Mouse (Mus musculus): ENCODE data around the gene Itpka. TPM values are rescaled to one million over a fixed set of nuclear protein-coding genes. Genes with fewer than 3 reads are reported as not detected.

The Itpka gene
- polyA plus RNA-seq, 1 experiment, result 1.6 TPM

DNA sequence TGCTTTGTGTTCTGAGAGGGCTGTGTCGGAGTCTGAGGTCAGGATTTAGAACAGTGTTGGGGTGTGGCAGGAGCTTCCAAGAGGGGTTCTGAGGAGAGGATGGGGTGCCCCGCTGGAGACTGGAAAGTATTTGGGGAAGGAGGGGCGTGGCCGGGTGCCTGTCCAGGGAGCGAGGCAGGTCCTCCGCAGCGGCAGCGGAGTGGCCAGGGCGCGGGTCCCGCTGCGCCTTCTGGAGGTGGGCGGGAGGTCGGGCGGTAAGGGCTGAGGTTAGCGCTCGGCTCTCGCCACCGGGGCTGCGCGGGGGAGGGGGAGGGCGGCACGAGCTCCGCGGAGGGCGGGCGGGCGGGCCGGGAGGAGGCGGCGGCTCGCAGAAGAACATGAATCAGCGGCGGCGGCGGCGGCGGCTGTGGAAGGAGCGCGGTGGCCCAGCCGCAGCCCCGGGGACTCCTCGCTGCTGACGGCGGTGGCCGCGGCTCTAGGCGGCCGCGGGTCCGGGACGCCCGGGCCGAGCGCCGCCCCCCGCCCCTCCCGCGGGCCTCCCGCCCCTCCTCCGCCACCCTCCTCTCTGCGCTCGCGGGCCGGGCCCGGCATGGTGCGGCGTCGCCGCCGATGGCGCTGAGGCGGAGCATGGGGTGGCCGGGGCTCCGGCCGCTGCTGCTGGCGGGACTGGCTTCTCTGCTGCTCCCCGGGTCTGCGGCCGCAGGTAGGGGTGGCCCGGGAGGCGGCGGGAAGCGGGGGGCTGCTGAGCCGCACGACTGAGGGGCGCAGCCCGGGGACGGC is 57.2 kb downstream of the Itpka start:
- peaks cover 13% of the 10 kb centered on the region for H3K4me1 ChIP-seq (ENCODE audit: control insufficient read depth, insufficient read depth, low read length)
- H3K9ac ChIP-seq (ENCODE audit: low read depth, poor library complexity, severe bottlenecking), result peak overlapping the region; percentile 92
- no peak overlapping the region for H3K27ac ChIP-seq (ENCODE audit: insufficient read depth, low read length)
- peak overlapping the region; percentile 71 for H3K4me3 ChIP-seq (ENCODE audit: low read depth, low read length)
- H3K27me3 ChIP-seq (ENCODE audit: control insufficient read depth, insufficient read depth, low read length, poor library complexity, severe bottlenecking), result no peaks in the 10 kb centered on the region
- TF ChIP-seq EP300 (IDR thresholded peaks at IDR 0.05; ENCODE audit: insufficient read depth, low read depth, low read length) (no peak), POLR2A (IDR thresholded peaks at IDR 0.05; ENCODE audit: insufficient read depth, low read length) (no peak), CTCF (IDR thresholded peaks at IDR 0.05; ENCODE audit: low read depth, low read length) (no peak)
- no peaks in the 10 kb centered on the region for H3K9me3 ChIP-seq (replicated peaks; ENCODE audit: control insufficient read depth, insufficient read depth, low read length, poor library complexity, severe bottlenecking)
- no peaks in the 10 kb centered on the region for H3K36me3 ChIP-seq (ENCODE audit: control insufficient read depth, insufficient read depth, low read length, poor library complexity, severe bottlenecking)

DNA sequence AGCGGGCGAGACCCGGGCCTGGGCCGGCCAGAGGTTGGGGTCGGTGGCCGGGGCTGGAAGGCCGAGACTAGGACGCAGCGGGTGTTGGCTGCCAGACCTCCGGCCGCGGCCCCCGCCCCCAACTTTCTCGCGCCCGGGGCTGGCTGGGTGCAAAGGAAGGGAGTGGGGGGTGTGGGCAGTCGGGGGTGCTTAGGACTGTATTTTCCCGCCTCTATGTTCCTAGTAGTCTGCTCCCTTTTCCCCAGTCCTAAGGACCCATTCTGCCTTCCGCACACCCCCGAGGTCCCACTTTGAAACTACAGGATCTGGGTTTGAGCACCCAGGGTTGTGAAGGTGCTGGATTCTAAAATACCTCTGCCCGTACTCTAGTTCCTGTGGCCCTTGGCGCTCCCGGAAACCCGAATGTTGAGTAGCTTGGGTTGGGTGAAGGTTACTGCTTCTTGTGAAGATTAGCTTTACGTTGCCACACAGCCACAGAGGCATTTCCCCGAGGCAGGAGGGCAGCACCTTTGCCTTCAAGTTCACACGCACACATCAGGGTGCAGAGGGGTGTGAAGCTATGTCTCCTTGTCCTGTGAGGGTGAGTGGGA is 57.9 kb downstream of the Itpka start:
- Histone ChIP-seq H3K9me3 (replicated peaks; ENCODE audit: control insufficient read depth, insufficient read depth, low read length, poor library complexity, severe bottlenecking) (no peaks in the 10 kb centered on the region), H3K27me3 (ENCODE audit: control insufficient read depth, insufficient read depth, low read length, poor library complexity, severe bottlenecking) (no peaks in the 10 kb centered on the region), H3K4me3 (ENCODE audit: low read depth, low read length) (peak overlapping the region; percentile 59), H3K9ac (ENCODE audit: low read depth, poor library complexity, severe bottlenecking) (peak overlapping the region; percentile 92), H3K27ac (ENCODE audit: insufficient read depth, low read length) (no peak overlapping the region), H3K4me1 (ENCODE audit: control insufficient read depth, insufficient read depth, low read length) (peaks cover 18% of the 10 kb centered on the region), H3K36me3 (ENCODE audit: control insufficient read depth, insufficient read depth, low read length, poor library complexity, severe bottlenecking) (no peaks in the 10 kb centered on the region)
- TF ChIP-seq POLR2A (IDR thresholded peaks at IDR 0.05; ENCODE audit: insufficient read depth, low read length), result no peak
- TF ChIP-seq CTCF (IDR thresholded peaks at IDR 0.05; ENCODE audit: low read depth, low read length), result no peak
- no peak for TF ChIP-seq EP300 (IDR thresholded peaks at IDR 0.05; ENCODE audit: insufficient read depth, low read depth, low read length)

Other genes with a start within 250 kb of the Itpka start
- gene Exd1, start 194.7 kb upstream of the Itpka start, polyA plus RNA-seq (2011; ENCODE audit: insufficient read depth, insufficient read length, low read depth, missing spikeins), result 1.8 and 2.4 TPM in 2 replicates
- gene Chp1, start 194.6 kb upstream of the Itpka start, polyA plus RNA-seq (2011; ENCODE audit: insufficient read depth, insufficient read length, low read depth, missing spikeins), result 50.6 and 52.6 TPM in 2 replicates
- gene Nusap1, start 124.0 kb upstream of the Itpka start, polyA plus RNA-seq (2011; ENCODE audit: insufficient read depth, insufficient read length, low read depth, missing spikeins), result 185 and 189 TPM in 2 replicates
- 45.3 and 53.0 TPM in 2 replicates for gene Oip5, start 123.9 kb upstream of the Itpka start, polyA plus RNA-seq (2011; ENCODE audit: insufficient read depth, insufficient read length, low read depth, missing spikeins)
- 56.0 and 59.3 TPM in 2 replicates for gene Ndufaf1, start 79.5 kb upstream of the Itpka start, polyA plus RNA-seq (2011; ENCODE audit: insufficient read depth, insufficient read length, low read depth, missing spikeins)
- gene Rtf1, start 67.3 kb upstream of the Itpka start, polyA plus RNA-seq (2011; ENCODE audit: insufficient read depth, insufficient read length, low read depth, missing spikeins), result 34.9 and 47.3 TPM in 2 replicates
- gene Ltk, start 18.1 kb downstream of the Itpka start, polyA plus RNA-seq (2011; ENCODE audit: insufficient read depth, insufficient read length, low read depth, missing spikeins), result 1.1 and 1.6 TPM in 2 replicates
- 42.6 and 43.3 TPM in 2 replicates for gene Rpap1, start 45.2 kb downstream of the Itpka start, polyA plus RNA-seq (2011; ENCODE audit: insufficient read depth, insufficient read length, low read depth, missing spikeins)
- gene Tyro3, start 55.4 kb downstream of the Itpka start, polyA plus RNA-seq (2011; ENCODE audit: insufficient read depth, insufficient read length, low read depth, missing spikeins), result 38.4 and 45.2 TPM in 2 replicates
- 137 and 147 TPM in 2 replicates for gene Mga, start 154.9 kb downstream of the Itpka start, polyA plus RNA-seq (2011; ENCODE audit: insufficient read depth, insufficient read length, low read depth, missing spikeins)
- 9.2 and 13.4 TPM in 2 replicates for gene Mapkbp1, start 230.4 kb downstream of the Itpka start, polyA plus RNA-seq (2011; ENCODE audit: insufficient read depth, insufficient read length, low read depth, missing spikeins)

All from ES-Bruce4 (cell line).